Mouse (Mus musculus) brain, embryonic 14.5 days (tissue): Measurements from ENCODE around the gene As3mt.

ENCODE experiments used
- CTCF ChIP-seq: fragments of 200-500 bp; IDR thresholded peaks from 2 replicates; pipeline ENCODE4 v1.5.1; 2012; ENCODE audit warnings: inconsistent platforms, mild to moderate bottlenecking, moderate library complexity, borderline replicate concordance; ENCODE audit not compliant: insufficient read depth, insufficient read length; ENCODE audit errors: extremely low read depth
- POLR2A ChIP-seq: fragments of 200-500 bp; IDR thresholded peaks from 2 replicates; pipeline ENCODE4 v1.6.1; 2012; ENCODE audit warnings: mild to moderate bottlenecking, inconsistent platforms, borderline replicate concordance; ENCODE audit not compliant: poor library complexity, insufficient read depth, insufficient read length, severe bottlenecking; ENCODE audit errors: extremely low read depth

- TF ChIP-seq CTCF (no peak), POLR2A (no peak)
These were observed 37.5 kb upstream of the As3mt start for GRCm38 (mm10) chr19:46669802-46670201.
